Mouse (Mus musculus) olfactory bulb, adult 2 months (tissue): ENCODE measurements around the gene Gga3. TPM values are rescaled to one million over a fixed set of nuclear protein-coding genes. Genes with fewer than 3 reads are reported as not detected.

Experiments
- H3K27ac ChIP-seq: fragments of 200-500 bp; 2 replicates; pipeline ENCODE4 v1.5.1; 2012; ENCODE audit warnings: low read depth, low read length; ENCODE audit not compliant: insufficient read depth
- H3K4me1 ChIP-seq: fragments of 200-500 bp; 2 replicates; pipeline ENCODE4 v1.6.1; 2012; ENCODE audit warnings: low read length; ENCODE audit not compliant: control insufficient read depth, insufficient read depth
- H3K4me3 ChIP-seq: fragments of 200-500 bp; 2 replicates; pipeline ENCODE4 v1.5.1; 2012; ENCODE audit warnings: mild to moderate bottlenecking, low read depth, low read length, moderate library complexity; ENCODE audit not compliant: insufficient read depth
- CTCF ChIP-seq: fragments of 200-500 bp; IDR thresholded peaks from 2 replicates; pipeline ENCODE4 v1.5.1; 2012; ENCODE audit warnings: low read depth, mild to moderate bottlenecking, low read length, moderate library complexity; ENCODE audit not compliant: insufficient read depth
- POLR2A ChIP-seq: fragments of 200-500 bp; IDR thresholded peaks from 2 replicates; pipeline ENCODE4 v1.6.1; 2012; ENCODE audit warnings: mild to moderate bottlenecking, low read depth, low read length, moderate library complexity; ENCODE audit not compliant: insufficient read depth
- WGBS: fragments of 180-500 bp; shearing (Covaris S2); methylation state at CpG from one replicate; pipeline ENCODE4 v1.1.7; 2018; 5-methylcytosine and 5-hydroxymethylcytosine counted together
- polyA plus RNA-seq: library from polyadenylated mRNA; stranded (reverse); fragments of >200 nt; gene quantifications from 2 replicates; pipeline ENCODE4 v1.2.4, GENCODE M21; 2012; ENCODE audit warnings: low replicate concordance; ENCODE audit not compliant: missing spikeins, insufficient read depth, insufficient read length

The Gga3 gene
- polyA plus RNA-seq, 1 experiment, result 79.7 TPM

DNA sequence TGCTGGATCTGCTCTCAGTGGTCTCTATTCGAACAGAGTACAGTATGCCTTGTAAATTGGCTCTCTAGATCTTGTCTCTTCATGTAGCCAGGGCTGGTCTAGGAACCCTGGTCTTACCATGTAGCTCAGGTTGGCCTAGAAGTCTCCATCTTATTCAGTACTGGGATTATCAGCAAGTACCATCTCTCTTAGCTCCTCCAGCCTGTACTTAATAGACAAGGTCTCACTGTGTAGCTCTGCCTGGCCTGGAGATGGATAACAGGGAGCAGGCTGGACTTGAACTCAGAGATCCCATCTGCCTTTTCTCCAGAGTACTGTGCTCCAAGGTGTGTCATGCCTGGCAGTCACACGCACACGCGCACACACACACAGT is 37.8 kb upstream of the Gga3 start:
- no peak for TF ChIP-seq CTCF
- TF ChIP-seq POLR2A, result no peak
- 78% methylated on average over 4 of the region's 4 CpGs for WGBS

DNA sequence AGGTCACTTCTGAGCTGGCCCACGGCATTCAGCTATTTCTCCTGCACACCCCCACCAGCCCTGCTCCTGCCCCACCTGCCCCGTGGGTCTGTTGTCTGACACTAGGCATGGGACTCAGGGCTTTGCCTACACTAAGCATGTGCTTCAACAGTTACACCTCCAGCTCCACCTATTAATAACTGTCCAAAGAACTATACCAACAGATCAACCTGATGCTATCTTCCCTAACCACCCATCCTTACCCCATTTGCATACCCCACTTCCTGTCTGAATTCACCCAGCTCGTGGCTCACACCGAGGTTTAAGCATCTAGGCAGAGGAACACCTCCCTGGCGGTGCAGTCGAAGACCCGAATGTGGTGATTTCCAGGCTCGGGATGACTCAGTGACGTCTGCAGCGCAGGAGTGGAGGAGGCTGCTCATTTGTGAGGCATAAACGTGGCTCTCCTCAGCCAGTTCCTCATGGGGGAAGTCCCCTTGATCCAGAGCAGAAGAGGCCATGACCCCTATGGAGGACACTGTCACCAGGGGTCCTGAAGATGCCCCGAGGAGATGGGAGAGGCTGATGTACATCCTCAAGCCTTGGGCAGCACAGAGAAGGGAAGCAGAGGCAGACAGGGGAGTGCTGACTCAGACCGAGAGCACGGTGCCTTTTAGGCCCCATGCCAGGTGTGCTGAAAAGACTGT is 37.3 kb upstream of the Gga3 start:
- H3K27ac ChIP-seq, result peak overlapping the region; percentile 76
- WGBS, result 28% methylated on average over 14 of the region's 14 CpGs

More for the DNA sequence above, 37.8 kb upstream of the Gga3 start:
- Histone ChIP-seq H3K4me1 (peaks cover 25% of the 10 kb centered on the region), H3K27ac (peak overlapping the region; percentile 76), H3K4me3 (no peak overlapping the region)

DNA sequence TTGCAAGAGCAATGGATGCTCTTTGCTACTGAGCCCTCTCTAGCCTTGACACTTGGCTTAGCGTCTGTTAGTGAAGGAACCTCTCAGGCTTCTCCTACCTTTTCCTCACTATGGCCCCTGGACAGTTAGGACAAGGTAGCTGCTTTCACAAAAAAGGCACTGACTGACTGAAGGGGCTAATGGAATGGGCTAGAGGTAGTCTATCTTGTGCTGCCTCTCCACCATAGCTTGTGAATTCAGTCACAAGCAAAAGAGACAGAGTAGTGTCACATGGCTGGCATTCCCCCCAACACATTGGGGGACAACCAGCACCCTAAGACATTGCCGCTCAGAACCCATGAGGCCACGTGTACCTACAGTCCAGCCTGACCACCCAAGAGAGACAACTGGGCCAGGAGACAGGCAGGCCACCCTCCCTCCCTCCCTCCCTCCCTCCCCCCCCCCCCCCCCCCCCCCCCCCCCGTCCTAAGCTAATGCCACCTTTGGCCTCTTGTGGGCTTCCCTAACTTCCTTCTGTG is 36.5 kb upstream of the Gga3 start:
- no peak overlapping the region for H3K27ac ChIP-seq
- TF ChIP-seq POLR2A (no peak), CTCF (no peak)
- no peak overlapping the region for H3K4me3 ChIP-seq
- H3K4me1 ChIP-seq, result peaks cover 25% of the 10 kb centered on the region
- WGBS, result 71% methylated on average over 3 of the region's 4 CpGs

More for the DNA sequence above, 37.3 kb upstream of the Gga3 start:
- no peak for TF ChIP-seq CTCF
- TF ChIP-seq POLR2A, result no peak
- no peak overlapping the region for H3K4me3 ChIP-seq
- peaks cover 25% of the 10 kb centered on the region for H3K4me1 ChIP-seq

DNA sequence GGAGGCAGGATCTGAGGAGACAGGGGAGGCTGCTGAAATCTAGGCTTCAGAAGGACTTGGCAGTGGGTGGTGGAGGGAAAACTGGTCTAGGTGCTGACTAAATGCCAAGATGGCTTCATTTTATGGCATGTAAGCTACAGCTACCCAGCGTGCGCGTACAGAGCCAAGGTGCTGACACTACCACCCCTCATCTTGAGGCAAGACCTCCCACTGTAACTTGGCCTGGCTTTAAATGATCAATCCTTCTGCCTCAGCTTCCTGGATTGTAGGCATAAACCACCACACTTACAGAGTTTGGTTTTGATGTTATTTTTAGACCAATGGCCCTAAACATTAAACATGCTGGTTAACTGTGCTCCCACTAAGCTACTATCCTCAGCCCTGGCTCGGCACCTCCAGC is 35.7 kb upstream of the Gga3 start:
- H3K27ac ChIP-seq, result no peak overlapping the region; the same call in 1 of the 2 replicates
- H3K4me1 ChIP-seq, result peaks cover 25% of the 10 kb centered on the region
- 81% methylated on average over 4 of the region's 4 CpGs for WGBS
- TF ChIP-seq POLR2A (no peak), CTCF (no peak)
- no peak overlapping the region for H3K4me3 ChIP-seq

DNA sequence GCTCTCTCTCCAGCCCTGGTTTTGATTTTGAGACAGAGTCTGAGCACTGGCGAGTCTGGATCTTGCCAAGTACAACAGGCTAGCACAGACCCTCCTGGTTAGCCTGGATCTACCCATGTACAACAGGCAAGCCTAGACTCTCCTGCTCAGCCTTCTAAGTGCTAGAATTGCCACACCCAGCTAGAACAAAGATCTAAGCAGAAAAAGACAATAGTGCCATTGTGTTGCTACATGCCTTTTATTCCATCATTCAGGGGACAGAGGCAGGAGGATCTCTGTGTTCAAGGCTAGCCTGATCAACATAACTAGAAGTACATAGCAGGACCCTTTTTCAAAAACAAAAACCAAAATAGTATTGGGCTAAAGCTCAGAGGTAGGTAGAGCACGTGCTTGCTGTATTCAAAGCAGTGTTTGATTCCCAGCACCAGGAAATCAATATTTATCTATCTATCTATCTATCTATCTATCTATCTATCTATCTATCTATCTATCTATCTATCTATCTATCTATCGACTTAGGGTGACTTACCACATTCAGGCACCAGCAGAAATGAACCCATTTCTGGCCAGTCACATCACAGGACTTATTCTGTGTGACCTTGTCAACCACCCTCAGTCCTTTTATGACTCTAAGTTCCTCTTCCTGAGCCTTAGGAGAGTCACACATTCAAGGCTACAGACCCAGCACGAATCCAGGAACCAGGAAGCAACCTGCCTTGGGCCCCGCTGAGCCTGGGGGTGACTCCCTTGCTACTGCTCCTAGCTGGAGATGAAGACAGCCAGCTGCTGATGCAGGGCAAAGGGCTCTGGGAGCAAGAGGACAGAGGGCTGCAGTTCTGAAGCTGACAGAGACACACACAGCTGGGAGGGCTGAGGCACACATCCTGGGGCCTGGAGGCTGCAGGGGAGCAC is 34.9 kb upstream of the Gga3 start:
- WGBS, result 85% methylated on average over 5 of the region's 5 CpGs
- TF ChIP-seq POLR2A (no peak), CTCF (no peak)
- no peak overlapping the region; the same call in 1 of the 2 replicates for H3K27ac ChIP-seq
- peaks cover 21% of the 10 kb centered on the region for H3K4me1 ChIP-seq
- no peak overlapping the region for H3K4me3 ChIP-seq

DNA sequence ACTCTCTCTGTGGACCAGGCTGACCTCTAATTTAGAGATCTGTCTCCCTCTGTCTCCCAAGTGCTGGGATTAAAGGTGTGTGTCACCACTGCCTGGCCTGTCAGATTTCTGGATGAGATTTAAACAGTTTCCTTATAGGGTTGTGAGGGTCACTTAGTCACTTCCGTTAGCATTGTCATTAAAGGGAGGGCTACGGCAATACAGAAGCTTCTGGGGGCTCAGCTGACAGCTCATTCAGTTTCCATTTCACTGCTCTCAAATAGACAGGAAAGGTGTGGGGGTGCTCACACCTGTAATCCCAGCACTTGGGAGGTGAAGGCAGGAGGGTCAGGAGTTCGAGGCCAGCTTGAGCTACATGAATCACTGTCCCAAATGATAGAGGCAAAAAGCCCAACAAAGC is 33.1 kb upstream of the Gga3 start:
- Histone ChIP-seq H3K27ac (no peak overlapping the region), H3K4me3 (no peak overlapping the region), H3K4me1 (peaks cover 17% of the 10 kb centered on the region)
- WGBS, result 75% methylated on average over 3 of the region's 3 CpGs
- TF ChIP-seq POLR2A (no peak), CTCF (no peak)

DNA sequence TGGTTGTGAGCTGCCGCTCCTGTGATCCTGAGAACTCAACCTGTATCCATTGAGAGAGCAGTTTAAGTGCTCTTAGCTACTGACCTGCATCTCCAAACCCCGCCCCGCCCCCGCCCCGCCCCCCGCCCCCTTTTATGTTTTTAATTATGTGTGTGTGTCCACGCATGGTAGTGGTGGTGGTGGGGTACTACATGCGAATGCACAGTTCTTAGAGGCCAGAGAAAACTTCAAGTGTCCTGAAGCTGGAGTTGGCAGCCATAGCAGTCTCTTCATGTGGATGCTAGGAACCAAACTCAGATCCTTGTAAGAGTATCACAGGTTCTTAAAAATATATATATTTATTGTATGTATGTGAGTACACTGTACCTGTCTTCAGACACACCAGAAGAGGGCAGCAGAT is 31.6 kb upstream of the Gga3 start:
- 79% methylated on average over 8 of the region's 8 CpGs for WGBS
- TF ChIP-seq CTCF, result no peak
- no peak for TF ChIP-seq POLR2A
- H3K4me1 ChIP-seq, result peaks cover 5% of the 10 kb centered on the region; the same call in 1 of the 2 replicates
- H3K4me3 ChIP-seq, result no peak overlapping the region
- H3K27ac ChIP-seq, result no peak overlapping the region

DNA sequence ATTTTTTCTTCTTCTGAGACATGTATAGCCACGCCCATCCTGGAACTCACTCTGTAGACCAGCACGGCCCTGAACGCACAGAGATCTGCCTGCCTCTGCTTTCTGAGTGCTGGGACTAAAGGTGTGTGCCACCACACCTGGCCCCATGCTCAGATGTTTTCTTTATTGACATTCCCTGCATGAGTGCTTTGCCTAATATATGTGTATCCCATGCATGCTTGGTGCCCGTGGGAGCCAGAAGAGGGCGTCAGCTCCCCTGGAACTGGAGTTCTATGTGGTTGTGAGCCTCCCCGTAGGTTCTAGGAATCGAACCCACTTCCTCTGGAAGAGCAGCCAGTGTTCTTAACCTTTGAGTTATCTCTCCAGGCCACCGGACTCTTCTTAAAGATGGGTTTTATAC is 31.2 kb upstream of the Gga3 start:
- no peak for TF ChIP-seq CTCF
- no peak for TF ChIP-seq POLR2A
- 86% methylated on average over 8 of the region's 8 CpGs for WGBS
- H3K4me3 ChIP-seq, result no peak overlapping the region
- H3K4me1 ChIP-seq, result peaks cover 5% of the 10 kb centered on the region; the same call in 1 of the 2 replicates
- H3K27ac ChIP-seq, result no peak overlapping the region

DNA sequence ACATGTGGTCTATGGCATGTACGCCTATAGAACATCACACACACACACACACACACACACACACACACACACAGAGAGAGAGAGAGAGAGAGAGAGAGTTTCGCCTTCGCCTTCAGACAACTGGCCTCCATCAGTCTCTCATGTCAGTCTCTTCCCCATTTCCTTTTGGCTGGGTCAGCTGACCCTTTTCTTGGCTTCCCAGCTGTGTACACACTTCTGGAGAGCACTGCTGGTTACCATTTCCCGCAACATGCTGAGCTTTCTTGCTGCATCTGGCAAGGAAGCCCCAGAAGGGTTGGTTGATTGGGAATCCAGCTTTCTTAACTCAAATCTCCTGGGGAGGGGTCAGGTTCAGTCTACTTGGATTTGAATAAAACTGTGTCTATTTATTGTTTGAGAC is 30.3 kb upstream of the Gga3 start:
- Histone ChIP-seq H3K4me3 (no peak overlapping the region), H3K27ac (no peak overlapping the region), H3K4me1 (peaks cover under 1% of the 10 kb centered on the region; the same call in 1 of the 2 replicates)
- no peak for TF ChIP-seq POLR2A
- WGBS, result 72% methylated on average over 4 of the region's 4 CpGs
